7 mouse cellular contexts compared by ENCODE assay signal in the genomic region with DNA sequence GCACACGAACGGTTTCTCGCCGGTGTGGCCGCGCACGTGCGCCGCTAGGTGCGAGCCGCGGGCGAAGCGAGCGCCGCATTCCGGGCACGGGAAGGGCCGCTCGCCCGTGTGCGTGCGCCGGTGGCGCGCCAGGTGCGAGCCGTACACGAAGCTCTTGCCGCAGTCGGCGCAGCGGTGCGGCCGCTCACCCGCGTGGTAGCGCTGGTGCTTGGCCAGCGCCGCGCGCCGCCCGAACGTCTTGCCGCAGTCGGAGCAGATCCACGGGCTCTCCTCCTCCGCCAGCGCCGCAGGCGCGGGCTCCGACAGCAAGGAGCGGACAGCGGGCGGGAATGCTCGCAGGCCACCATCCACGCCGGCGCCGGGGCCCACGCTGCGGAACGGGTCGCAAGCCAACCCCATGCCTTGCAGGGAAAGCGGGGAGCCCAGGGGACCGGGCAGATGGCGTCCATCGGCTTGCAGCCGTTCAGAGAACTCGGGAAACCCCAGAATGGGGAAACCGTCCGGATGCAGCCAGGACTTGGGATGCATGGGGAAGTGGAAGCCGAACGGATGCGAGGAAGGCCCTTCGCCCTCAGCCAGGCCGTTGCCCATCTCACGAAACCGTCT. TPM values are rescaled to one million over a fixed set of nuclear protein-coding genes. Genes with fewer than 3 reads are reported as not detected.
DNase-seq lines count a peak whose midpoint lies in the region; ATAC-seq lines count a peak whose summit lies in the region.

No protein-coding gene starts in this region.

- H3K27ac ChIP-seq in liver, embryonic 11.5 days (ENCODE audit: low read depth, low read length), result no peak overlapping the region
- H3K27ac ChIP-seq in hindbrain, embryonic 12.5 days, result no peak overlapping the region
- H3K27ac ChIP-seq in midbrain, embryonic 11.5 days (ENCODE audit: low read depth, low read length), result no peak overlapping the region

- 0 out of 2 replicates have a peak, but pooled peaks have one; percentile 22 for ATAC-seq in liver, embryonic 11.5 days (replicated peaks; ENCODE audit: low FRiP score)
- peak; percentile 21; the same call in 1 of the 2 replicates for ATAC-seq in hindbrain, embryonic 12.5 days (ENCODE audit: low FRiP score)
- ATAC-seq in midbrain, embryonic 11.5 days (ENCODE audit: low FRiP score), result 0 out of 2 replicates have a peak, but pooled peaks have one; percentile 8
- ATAC-seq in CD4-positive, CD25-positive, alpha-beta regulatory T cell, adult 4 months, result no peak

- no peaks in the 10 kb centered on the region for H3K36me3 ChIP-seq in liver, embryonic 11.5 days (ENCODE audit: control insufficient read depth, insufficient read depth, low read length)
- peaks cover 72% of the 10 kb centered on the region for H3K36me3 ChIP-seq in hindbrain, embryonic 12.5 days
- H3K36me3 ChIP-seq in midbrain, embryonic 11.5 days (ENCODE audit: control insufficient read depth, insufficient read depth, low read length), result peaks cover 10% of the 10 kb centered on the region; the same call in 1 of the 2 replicates

- H3K9ac ChIP-seq in liver, embryonic 11.5 days (ENCODE audit: low read depth, low read length), result no peak overlapping the region
- H3K9ac ChIP-seq in hindbrain, embryonic 12.5 days, result peak overlapping the region; percentile 35
- H3K9ac ChIP-seq in midbrain, embryonic 11.5 days (ENCODE audit: low read length), result peak overlapping the region; percentile 24; the same call in 1 of the 2 replicates

- no peak for DNase-seq in liver, embryonic 11.5 days (ENCODE audit: low spot score)
- no peak for DNase-seq in liver
- peak; percentile 51 for DNase-seq in embryo, embryonic 9.5 days (ENCODE audit: extremely low spot score)
- DNase-seq in midbrain, embryonic 11.5 days (ENCODE audit: low spot score, missing footprints), result peak; percentile 94
- DNase-seq in ovary, postnatal 10 days (ENCODE audit: low spot score), result no peak

- peak overlapping the region; percentile 41 for H3K4me3 ChIP-seq in liver, embryonic 11.5 days (ENCODE audit: low read depth, low read length)
- H3K4me3 ChIP-seq in hindbrain, embryonic 12.5 days, result peak overlapping the region; percentile 34
- peak overlapping the region; percentile 35 for H3K4me3 ChIP-seq in midbrain, embryonic 11.5 days (ENCODE audit: low read depth, low read length)

- peaks cover 5% of the 10 kb centered on the region for H3K4me1 ChIP-seq in liver, embryonic 11.5 days (replicated peaks; ENCODE audit: control insufficient read depth, insufficient read depth, low read length)
- H3K4me1 ChIP-seq in hindbrain, embryonic 12.5 days, result peaks cover 21% of the 10 kb centered on the region
- peaks cover 14% of the 10 kb centered on the region for H3K4me1 ChIP-seq in midbrain, embryonic 11.5 days (ENCODE audit: control insufficient read depth, insufficient read depth, low read length)

- no peaks in the 10 kb centered on the region for H3K9me3 ChIP-seq in liver, embryonic 11.5 days (ENCODE audit: control insufficient read depth, low read length)
- no peaks in the 10 kb centered on the region for H3K9me3 ChIP-seq in hindbrain, embryonic 12.5 days (replicated peaks)
- H3K9me3 ChIP-seq in midbrain, embryonic 11.5 days (ENCODE audit: control insufficient read depth, low read length), result no peaks in the 10 kb centered on the region

- WGBS in liver, embryonic 11.5 days, result 5% methylated on average over 81 of the region's 81 CpGs
- 6% methylated on average over 80 of the region's 81 CpGs for WGBS in hindbrain, embryonic 12.5 days
- 3% methylated on average over 78 of the region's 81 CpGs for WGBS in midbrain, embryonic 11.5 days

- peak overlapping the region; percentile 63 for H3K4me2 ChIP-seq in liver, embryonic 11.5 days
- H3K4me2 ChIP-seq in hindbrain, embryonic 12.5 days (replicated peaks), result peak overlapping the region; percentile 62
- H3K4me2 ChIP-seq in midbrain, embryonic 11.5 days, result peak overlapping the region; percentile 53

- H3K27me3 ChIP-seq in liver, embryonic 11.5 days (replicated peaks; ENCODE audit: control insufficient read depth, insufficient read depth, low read length), result peaks cover 78% of the 10 kb centered on the region
- peaks cover 83% of the 10 kb centered on the region for H3K27me3 ChIP-seq in hindbrain, embryonic 12.5 days
- H3K27me3 ChIP-seq in midbrain, embryonic 11.5 days (ENCODE audit: control insufficient read depth, insufficient read depth, low read length), result peaks cover 65% of the 10 kb centered on the region

RNA-seq across cellular contexts. Expression of a gene that starts 15.8 kb away (rescaled TPM):
- polyA plus RNA-seq in liver, embryonic 11.5 days (2014; fragmentation: Nextera tagmentation; extraction: Ambion mirVana), result 0.75 TPM in 2 replicates
- polyA plus RNA-seq in hindbrain, embryonic 12.5 days (2016; fragmentation: Nextera tagmentation; extraction: Ambion mirVana), result 16.9 and 18.6 TPM in 2 replicates
- polyA plus RNA-seq in midbrain, embryonic 11.5 days (2014; fragmentation: Nextera tagmentation; extraction: Ambion mirVana), result 4.3 and 4.5 TPM in 2 replicates
- polyA plus RNA-seq in CD4-positive, CD25-positive, alpha-beta regulatory T cell, adult 4 months (2017; shearing (Covaris generic)), result under 1 TPM; 0.19 to 0.35 TPM

RNA-seq across cellular contexts. Expression of a gene that starts 19.0 kb away (rescaled TPM):
- 10.7 and 11.2 TPM in 2 replicates for polyA plus RNA-seq in liver, embryonic 11.5 days (2014; fragmentation: Nextera tagmentation; extraction: Ambion mirVana)
- polyA plus RNA-seq in hindbrain, embryonic 12.5 days (2016; fragmentation: Nextera tagmentation; extraction: Ambion mirVana), result 25.7 and 28.3 TPM in 2 replicates
- 22.0 and 25.9 TPM in 2 replicates for polyA plus RNA-seq in midbrain, embryonic 11.5 days (2014; fragmentation: Nextera tagmentation; extraction: Ambion mirVana)
- 1 to 10 TPM; 3.6 to 4.6 TPM for polyA plus RNA-seq in CD4-positive, CD25-positive, alpha-beta regulatory T cell, adult 4 months (2017; shearing (Covaris generic))

RNA-seq across cellular contexts. Expression of a gene that starts 27.3 kb away (rescaled TPM):
- polyA plus RNA-seq in liver, embryonic 11.5 days (2014; fragmentation: Nextera tagmentation; extraction: Ambion mirVana), result not detected in 2 replicates
- not detected in 2 replicates for polyA plus RNA-seq in hindbrain, embryonic 12.5 days (2016; fragmentation: Nextera tagmentation; extraction: Ambion mirVana)
- not detected in 2 replicates for polyA plus RNA-seq in midbrain, embryonic 11.5 days (2014; fragmentation: Nextera tagmentation; extraction: Ambion mirVana)
- polyA plus RNA-seq in CD4-positive, CD25-positive, alpha-beta regulatory T cell, adult 4 months (2017; shearing (Covaris generic)), result not detected

RNA-seq across cellular contexts. Expression of a gene that starts 39.4 kb away (rescaled TPM):
- polyA plus RNA-seq in liver, embryonic 11.5 days (2014; fragmentation: Nextera tagmentation; extraction: Ambion mirVana), result not detected in 2 replicates
- not detected in 2 replicates for polyA plus RNA-seq in hindbrain, embryonic 12.5 days (2016; fragmentation: Nextera tagmentation; extraction: Ambion mirVana)
- polyA plus RNA-seq in midbrain, embryonic 11.5 days (2014; fragmentation: Nextera tagmentation; extraction: Ambion mirVana), result 0.08 TPM in 1 of 2 replicates, not detected in the other
- polyA plus RNA-seq in CD4-positive, CD25-positive, alpha-beta regulatory T cell, adult 4 months (2017; shearing (Covaris generic)), result not detected

Comparison
In these comparisons a context has a peak if more than half of its experiments do, and no peak if none do; other contexts are left out.
1. DNase-seq: peak in embryo, embryonic 9.5 days (single experiment) and midbrain, embryonic 11.5 days (single experiment); none in liver, embryonic 11.5 days (single experiment), liver (single experiment) and ovary, postnatal 10 days (single experiment).
2. Peak in every context shown above with its lines, with median percentiles within 50 percentile points of each other: H3K4me2 ChIP-seq and H3K4me3 ChIP-seq.